Mouse (Mus musculus): ENCODE measurements around the gene Ap1ar.

- TF ChIP-seq CTCF (IDR thresholded peaks at IDR 0.05; ENCODE audit: extremely low read depth, insufficient read depth, insufficient read length, insufficient replicate concordance), result no peak
- TF ChIP-seq POLR2A (IDR thresholded peaks at IDR 0.05; ENCODE audit: low read depth, low read length), result no peak
These were observed 56.4 kb downstream of the Ap1ar start for GRCm38 (mm10) chr3:127780921-127781320.

Measured in spleen, adult 2 months (tissue).